Mouse (Mus musculus): ENCODE data around the gene Gm11733. TPM values are rescaled to one million over a fixed set of nuclear protein-coding genes. Genes with fewer than 3 reads are reported as not detected.

The Gm11733 gene
- total and polyA plus RNA-seq, 3 experiments: 0.06 TPM; not detected in 2

- H3K79me2 ChIP-seq (ENCODE audit: control insufficient read depth, insufficient read depth, low read length, poor library complexity): no peaks in the 10 kb centered on the region
- DNase-seq (ENCODE audit: low read depth, low spot score): no peak
- no peaks in the 10 kb centered on the region for H3K36me3 ChIP-seq (ENCODE audit: control insufficient read depth in 1 of 2, insufficient read depth in 2 of 2, low read length in 2 of 2)
- no peak overlapping the region for H3K9ac ChIP-seq (ENCODE audit: control insufficient read depth, low read depth, low read length, poor library complexity, severe bottlenecking)
- H3K9me3 ChIP-seq (replicated peaks; ENCODE audit: insufficient read depth, low read length): no peaks in the 10 kb centered on the region
- H3K27ac ChIP-seq (ENCODE audit: control insufficient read depth, low read depth, low read length): no peak overlapping the region
- no peak overlapping the region for H3K4me3 ChIP-seq (ENCODE audit: control insufficient read depth in 1 of 2, insufficient read depth in 1 of 2, low read depth in 2 of 2, low read length in 2 of 2)
- H3K4me1 ChIP-seq (ENCODE audit: control insufficient read depth in 1 of 2, insufficient read depth in 2 of 2, low read length in 2 of 2): no peaks in the 10 kb centered on the region
- TF ChIP-seq MYC (IDR thresholded peaks at IDR 0.05; ENCODE audit: low read depth, low read length) (no peak), ETS1 (IDR thresholded peaks at IDR 0.05; ENCODE audit: low read depth, low read length) (no peak), CHD2 (IDR thresholded peaks at IDR 0.05; ENCODE audit: low read length) (no peak), MAX (IDR thresholded peaks at IDR 0.05; ENCODE audit: low read length) (no peak)
- no peaks in the 10 kb centered on the region for H3K27me3 ChIP-seq (ENCODE audit: control insufficient read depth in 1 of 2, insufficient read depth in 2 of 2, low read length in 2 of 2)
Measured at GRCm38 (mm10) chr11:117522879-117523519, 38.8 kb downstream of the Gm11733 start.

- Histone ChIP-seq H3K4me1 (ENCODE audit: control insufficient read depth in 1 of 2, insufficient read depth in 2 of 2, low read length in 2 of 2) (no peaks in the 10 kb centered on the region), H3K27ac (ENCODE audit: control insufficient read depth, low read depth, low read length) (no peak overlapping the region), H3K36me3 (ENCODE audit: control insufficient read depth in 1 of 2, insufficient read depth in 2 of 2, low read length in 2 of 2) (no peaks in the 10 kb centered on the region), H3K9me3 (replicated peaks; ENCODE audit: insufficient read depth, low read length) (no peaks in the 10 kb centered on the region), H3K79me2 (ENCODE audit: control insufficient read depth, insufficient read depth, low read length, poor library complexity) (no peaks in the 10 kb centered on the region), H3K27me3 (ENCODE audit: control insufficient read depth in 1 of 2, insufficient read depth in 2 of 2, low read length in 2 of 2) (no peaks in the 10 kb centered on the region), H3K4me3 (ENCODE audit: control insufficient read depth in 1 of 2, insufficient read depth in 1 of 2, low read depth in 2 of 2, low read length in 2 of 2) (no peak overlapping the region), H3K9ac (ENCODE audit: control insufficient read depth, low read depth, low read length, poor library complexity, severe bottlenecking) (no peak overlapping the region)
- TF ChIP-seq USF1 (IDR thresholded peaks at IDR 0.05; ENCODE audit: low read depth, low read length) (no peak), MAZ (IDR thresholded peaks at IDR 0.05; ENCODE audit: low read depth, low read length) (no peak)
- no peak for DNase-seq (ENCODE audit: low read depth, low spot score)
Measured at GRCm38 (mm10) chr11:117525606-117526349, 41.6 kb downstream of the Gm11733 start.

GRCm38 (mm10) chr11:117532374-117532773 lies 48.2 kb downstream of the Gm11733 start:
- Histone ChIP-seq H3K4me1 (ENCODE audit: control insufficient read depth in 1 of 2, insufficient read depth in 2 of 2, low read length in 2 of 2) (no peaks in the 10 kb centered on the region), H3K9ac (ENCODE audit: control insufficient read depth, low read depth, low read length, poor library complexity, severe bottlenecking) (no peak overlapping the region), H3K36me3 (ENCODE audit: control insufficient read depth in 1 of 2, insufficient read depth in 2 of 2, low read length in 2 of 2) (no peaks in the 10 kb centered on the region), H3K9me3 (replicated peaks; ENCODE audit: insufficient read depth, low read length) (no peaks in the 10 kb centered on the region), H3K4me3 (ENCODE audit: control insufficient read depth in 1 of 2, insufficient read depth in 1 of 2, low read depth in 2 of 2, low read length in 2 of 2) (no peak overlapping the region), H3K27ac (ENCODE audit: control insufficient read depth, low read depth, low read length) (no peak overlapping the region), H3K79me2 (ENCODE audit: control insufficient read depth, insufficient read depth, low read length, poor library complexity) (no peaks in the 10 kb centered on the region), H3K27me3 (ENCODE audit: control insufficient read depth in 1 of 2, insufficient read depth in 2 of 2, low read length in 2 of 2) (no peaks in the 10 kb centered on the region; a peak in 2 of 4 replicates)
- no peak for DNase-seq (ENCODE audit: low read depth, low spot score)
- no peak for TF ChIP-seq GABPA (IDR thresholded peaks at IDR 0.05; ENCODE audit: low read depth, low read length)
- no peak for TF ChIP-seq SMC3 (IDR thresholded peaks at IDR 0.05; ENCODE audit: low read depth, low read length)
- no peak for TF ChIP-seq CHD2 (IDR thresholded peaks at IDR 0.05; ENCODE audit: low read length)
- TF ChIP-seq JUND (IDR thresholded peaks at IDR 0.05; ENCODE audit: low read depth, low read length): no peak
- TF ChIP-seq HCFC1 (IDR thresholded peaks at IDR 0.05; ENCODE audit: low read depth, low read length): no peak
- TF ChIP-seq MAZ (IDR thresholded peaks at IDR 0.05; ENCODE audit: low read depth, low read length): no peak
- no peak for TF ChIP-seq POLR2A (IDR thresholded peaks at IDR 0.05; ENCODE audit: control insufficient read depth in 1 of 2, insufficient read depth in 1 of 2, low read depth in 1 of 2, low read length in 2 of 2, poor library complexity in 1 of 2)
- no peak for TF ChIP-seq MEF2A (IDR thresholded peaks at IDR 0.05; ENCODE audit: extremely low read depth, insufficient replicate concordance, low read depth, low read length, poor library complexity, severe bottlenecking)
- no peak for TF ChIP-seq SIN3A (IDR thresholded peaks at IDR 0.05; ENCODE audit: low read length)

Data from MEL (cell line).